Mouse (Mus musculus) hindbrain, embryonic 13.5 days (tissue): ENCODE measurements around the gene Ifrd2. TPM values are rescaled to one million over a fixed set of nuclear protein-coding genes. Genes with fewer than 3 reads are reported as not detected.
"Not testable (repeated sequence)": the region's sequence is repeated elsewhere in the genome, so short reads cannot be mapped to it uniquely, and the experiment has no call there.

Experiments
- ATAC-seq: fragments of 200-750 bp; cut with Nextera tagmentation; 2 replicates; pipeline ENCODE4 v1.8.0; 2017; ENCODE audit warnings: moderate TSS enrichment; ENCODE audit not compliant: low FRiP score
- H3K27ac ChIP-seq: fragments of 300-500 bp; sonication (generic); 2 replicates; pipeline ENCODE4 v1.5.1; 2015; ENCODE audit warnings: inconsistent platforms, mild to moderate bottlenecking, moderate library complexity
- H3K27me3 ChIP-seq: fragments of 300-500 bp; sonication (generic); 2 replicates; pipeline ENCODE4 v1.6.1; 2015; ENCODE audit warnings: mild to moderate bottlenecking, inconsistent platforms
- H3K36me3 ChIP-seq: fragments of 300-500 bp; sonication (generic); 2 replicates; pipeline ENCODE4 v1.6.1; 2015; ENCODE audit warnings: mild to moderate bottlenecking, inconsistent platforms
- H3K4me1 ChIP-seq: fragments of 300-500 bp; sonication (generic); replicated peaks from 2 replicates; pipeline ENCODE4 v1.6.1; 2015; ENCODE audit warnings: inconsistent platforms
- H3K4me2 ChIP-seq: fragments of 300-500 bp; sonication (generic); 2 replicates; pipeline ENCODE4 v1.6.1; 2015; ENCODE audit warnings: inconsistent platforms, mild to moderate bottlenecking, moderate library complexity
- H3K4me3 ChIP-seq: fragments of 300-500 bp; sonication (generic); 2 replicates; pipeline ENCODE4 v1.5.1; 2015; ENCODE audit warnings: mild to moderate bottlenecking, inconsistent platforms
- H3K9ac ChIP-seq: fragments of 300-500 bp; sonication (generic); 2 replicates; pipeline ENCODE4 v1.6.1; 2015; ENCODE audit warnings: mild to moderate bottlenecking, inconsistent platforms
- H3K9me3 ChIP-seq: fragments of 300-500 bp; sonication (generic); 2 replicates; pipeline ENCODE4 v1.6.1; 2016; ENCODE audit warnings: inconsistent platforms
- WGBS: fragments of 180-500 bp; shearing (Covaris S2); methylation state at CpG from one replicate; pipeline ENCODE4 v1.1.7; 2015; 5-methylcytosine and 5-hydroxymethylcytosine counted together
- polyA plus RNA-seq: library from polyadenylated mRNA; unstranded; fragments of >200 nt; fragmentation: Nextera tagmentation; extraction: Ambion mirVana; gene quantifications from 2 replicates; pipeline ENCODE4 v1.2.1, GENCODE M21; 2015

Gene Ifrd2
- polyA plus RNA-seq, 1 experiment from 2014 or later = 11.8 TPM

- peaks cover 38% of the 10 kb centered on the region for H3K27me3 ChIP-seq
- peak overlapping the region; percentile 90 for H3K4me2 ChIP-seq
- peak overlapping the region; percentile 93 for H3K9ac ChIP-seq
- peak; percentile 93 for ATAC-seq
- H3K4me1 ChIP-seq = peaks cover 50% of the 10 kb centered on the region
- H3K4me3 ChIP-seq = peak overlapping the region; percentile 72
- peaks cover 24% of the 10 kb centered on the region for H3K36me3 ChIP-seq
- 1% methylated on average over 52 of the region's 53 CpGs for WGBS
- no peaks in the 10 kb centered on the region for H3K9me3 ChIP-seq
- H3K27ac ChIP-seq = peak overlapping the region; percentile 93
Measured at GRCm38 (mm10) chr9:107554319-107554825, 33.1 kb upstream of the Ifrd2 start.

- H3K27me3 ChIP-seq = peaks cover 31% of the 10 kb centered on the region
- H3K4me1 ChIP-seq = peaks cover 50% of the 10 kb centered on the region
- H3K27ac ChIP-seq = peak overlapping the region; percentile 93
- H3K9ac ChIP-seq = peak overlapping the region; percentile 93
- H3K4me3 ChIP-seq = peak overlapping the region; percentile 72
- H3K36me3 ChIP-seq = peaks cover 31% of the 10 kb centered on the region
- no peaks in the 10 kb centered on the region for H3K9me3 ChIP-seq
- peak; percentile 37 for ATAC-seq
- peak overlapping the region; percentile 90 for H3K4me2 ChIP-seq
- WGBS = 0% methylated on average over 23 of the region's 23 CpGs
Measured at GRCm38 (mm10) chr9:107555031-107555457, 32.4 kb upstream of the Ifrd2 start.

GRCm38 (mm10) chr9:107555701-107556100 is 31.7 kb upstream of the Ifrd2 start:
- H3K9ac ChIP-seq = peak overlapping the region; percentile 93
- peak overlapping the region; percentile 90 for H3K4me2 ChIP-seq
- WGBS = 47% methylated on average over 2 of the region's 2 CpGs
- H3K27ac ChIP-seq = no peak overlapping the region
- peaks cover 50% of the 10 kb centered on the region for H3K4me1 ChIP-seq
- peaks cover 24% of the 10 kb centered on the region for H3K27me3 ChIP-seq
- H3K9me3 ChIP-seq = no peaks in the 10 kb centered on the region
- ATAC-seq = no peak
- peak overlapping the region; percentile 72 for H3K4me3 ChIP-seq
- H3K36me3 ChIP-seq = peaks cover 37% of the 10 kb centered on the region

GRCm38 (mm10) chr9:107556346-107556745 is 31.1 kb upstream of the Ifrd2 start:
- Histone ChIP-seq H3K4me1 (peaks cover 43% of the 10 kb centered on the region), H3K4me3 (peak overlapping the region; percentile 72; the same call in 1 of the 2 replicates), H3K9ac (peak overlapping the region; percentile 53; the same call in 1 of the 2 replicates), H3K4me2 (peak overlapping the region; percentile 90), H3K27ac (no peak overlapping the region), H3K27me3 (peaks cover 18% of the 10 kb centered on the region), H3K9me3 (no peaks in the 10 kb centered on the region), H3K36me3 (peaks cover 43% of the 10 kb centered on the region)
- ATAC-seq = no peak
- WGBS = 77% methylated on average over 3 of the region's 3 CpGs

GRCm38 (mm10) chr9:107563029-107563581 is 24.3 kb upstream of the Ifrd2 start, which contains the start of gene Tusc2:
Tusc2 (plus strand) TSS chr9:107563255.
- peaks cover 38% of the 10 kb centered on the region for H3K4me1 ChIP-seq
- H3K27me3 ChIP-seq = no peaks in the 10 kb centered on the region
- peaks cover 63% of the 10 kb centered on the region for H3K36me3 ChIP-seq
- peak within 1 kb of the TSS; percentile 84 for H3K27ac ChIP-seq
- H3K4me2 ChIP-seq = peak within 1 kb of the TSS; percentile 89
- H3K9ac ChIP-seq = peak within 1 kb of the TSS; percentile 92
- peak; percentile 95 for ATAC-seq
- H3K4me3 ChIP-seq = peak within 1 kb of the TSS; percentile 97
- no peaks in the 10 kb centered on the region for H3K9me3 ChIP-seq
- WGBS = under 1% methylated on average over 46 of the region's 46 CpGs

GRCm38 (mm10) chr9:107565556-107565955 is 21.9 kb upstream of the Ifrd2 start:
- Histone ChIP-seq H3K4me1 (peaks cover 52% of the 10 kb centered on the region), H3K36me3 (peaks cover 40% of the 10 kb centered on the region)
- not testable (repeated sequence) for H3K9me3 ChIP-seq, H3K4me3 ChIP-seq, H3K9ac ChIP-seq, H3K27ac ChIP-seq, H3K4me2 ChIP-seq, ATAC-seq, H3K27me3 ChIP-seq
- WGBS = 51% methylated on average over 5 of the region's 5 CpGs

GRCm38 (mm10) chr9:107566041-107566709 is 21.3 kb upstream of the Ifrd2 start:
- Histone ChIP-seq H3K4me1 (peaks cover 58% of the 10 kb centered on the region), H3K9ac (no peak overlapping the region), H3K27me3 (no peaks in the 10 kb centered on the region), H3K36me3 (peaks cover 40% of the 10 kb centered on the region), H3K4me3 (no peak overlapping the region), H3K4me2 (no peak overlapping the region), H3K9me3 (no peaks in the 10 kb centered on the region), H3K27ac (peak overlapping the region; percentile 49; the same call in 1 of the 2 replicates)
- no peak for ATAC-seq
- WGBS = 62% methylated on average over 15 of the region's 15 CpGs

- H3K9me3 ChIP-seq = no peaks in the 10 kb centered on the region
- 0 out of 2 replicates have a peak overlapping the region, but pooled peaks have one; percentile 94 for H3K9ac ChIP-seq
- no peaks in the 10 kb centered on the region for H3K27me3 ChIP-seq
- H3K36me3 ChIP-seq = peaks cover 40% of the 10 kb centered on the region
- peak overlapping the region; percentile 93; the same call in 1 of the 2 replicates for H3K4me2 ChIP-seq
- H3K4me1 ChIP-seq = peaks cover 65% of the 10 kb centered on the region
- no peak for ATAC-seq
- no peak overlapping the region for H3K4me3 ChIP-seq
- 64% methylated on average over 3 of the region's 3 CpGs for WGBS
- peak overlapping the region; percentile 85; the same call in 1 of the 2 replicates for H3K27ac ChIP-seq
Measured at GRCm38 (mm10) chr9:107566855-107567254, 20.6 kb upstream of the Ifrd2 start.

GRCm38 (mm10) chr9:107567702-107568319 is 19.6 kb upstream of the Ifrd2 start, which contains the start of gene Hyal2:
Hyal2 (plus strand) TSS chr9:107567945.
- peaks cover 64% of the 10 kb centered on the region for H3K4me1 ChIP-seq
- H3K36me3 ChIP-seq = peaks cover 42% of the 10 kb centered on the region

GRCm38 (mm10) chr9:107568331-107569261 is 18.8 kb upstream of the Ifrd2 start:
- peaks cover 61% of the 10 kb centered on the region for H3K4me1 ChIP-seq
- H3K27ac ChIP-seq = peak overlapping the region; percentile 85
- no peaks in the 10 kb centered on the region for H3K9me3 ChIP-seq
- H3K9ac ChIP-seq = peak overlapping the region; percentile 94
- H3K4me3 ChIP-seq = peak overlapping the region; percentile 92
- WGBS = under 1% methylated on average over 40 of the region's 41 CpGs
- H3K27me3 ChIP-seq = no peaks in the 10 kb centered on the region
- peaks cover 50% of the 10 kb centered on the region for H3K36me3 ChIP-seq
- ATAC-seq = peak; percentile 88
- H3K4me2 ChIP-seq = peak overlapping the region; percentile 93

More at GRCm38 (mm10) chr9:107567702-107568319, 19.6 kb upstream of the Ifrd2 start, which contains the start of gene Hyal2:
- Histone ChIP-seq H3K27me3 (no peaks in the 10 kb centered on the region), H3K9ac (peak within 1 kb of the TSS; percentile 94), H3K9me3 (no peaks in the 10 kb centered on the region), H3K4me3 (peak within 1 kb of the TSS; percentile 92), H3K27ac (peak within 1 kb of the TSS; percentile 85), H3K4me2 (peak within 1 kb of the TSS; percentile 93)
- no peak for ATAC-seq
- 7% methylated on average over 18 of the region's 18 CpGs for WGBS

- Histone ChIP-seq H3K9ac (peak overlapping the region; percentile 94), H3K4me3 (peak overlapping the region; percentile 92), H3K27me3 (no peaks in the 10 kb centered on the region), H3K27ac (peak overlapping the region; percentile 85), H3K4me1 (peaks cover 55% of the 10 kb centered on the region), H3K4me2 (peak overlapping the region; percentile 93), H3K36me3 (peaks cover 53% of the 10 kb centered on the region), H3K9me3 (no peaks in the 10 kb centered on the region)
- under 1% methylated on average over 23 of the region's 23 CpGs for WGBS
- peak; percentile 27 for ATAC-seq
Measured at GRCm38 (mm10) chr9:107569270-107569669, 18.2 kb upstream of the Ifrd2 start.
